Mouse (Mus musculus) limb, embryonic 10.5 days (tissue): ENCODE measurements at regions not wholly inside any gene's neighbourhood (a gene's known extent, or its start where the extent isn't known, plus 50 kb on each side); places are given as distances from the start of the nearest gene placed in this dataset.

Source experiments
- DNase-seq: peaks from one replicate; pipeline ENCODE4 v3.0.0-alpha.2; 2017; ENCODE audit warnings: low spot score
- H3K27ac ChIP-seq: fragments of 300-500 bp; sonication (generic); 2 replicates; pipeline ENCODE4 v1.5.1; 2016; ENCODE audit warnings: mild to moderate bottlenecking
- H3K27me3 ChIP-seq: fragments of 300-500 bp; sonication (generic); 2 replicates; pipeline ENCODE4 v1.6.1; 2016; ENCODE audit warnings: low read depth, mild to moderate bottlenecking; ENCODE audit not compliant: poor library complexity, severe bottlenecking
- H3K36me3 ChIP-seq: fragments of 300-500 bp; sonication (generic); 2 replicates; pipeline ENCODE4 v1.6.1; 2016; ENCODE audit warnings: mild to moderate bottlenecking, moderate library complexity
- H3K4me1 ChIP-seq: fragments of 300-500 bp; sonication (generic); 2 replicates; pipeline ENCODE4 v1.6.1; 2016
- H3K4me3 ChIP-seq: fragments of 300-500 bp; sonication (generic); 2 replicates; pipeline ENCODE4 v1.5.1; 2016; ENCODE audit warnings: mild to moderate bottlenecking, moderate library complexity
- H3K9me3 ChIP-seq: fragments of 300-500 bp; sonication (generic); replicated peaks from 2 replicates; pipeline ENCODE4 v1.6.1; 2016; ENCODE audit warnings: mild to moderate bottlenecking
- WGBS: fragments of 180-500 bp; shearing (Covaris S2); methylation state at CpG from one replicate; pipeline ENCODE4 v1.1.7; 2016; 5-methylcytosine and 5-hydroxymethylcytosine counted together

GRCm38 (mm10) chr9:49913677-49914076, 115.0 kb upstream of the Ncam1 start:
- WGBS: 86% methylated on average over 4 of the region's 4 CpGs

GRCm38 (mm10) chr9:49912306-49912705, 113.6 kb upstream of the Ncam1 start:
- WGBS: 82% methylated on average over 1 of the region's 1 CpGs
- Histone ChIP-seq H3K9me3 (no peaks in the 10 kb centered on the region), H3K4me1 (peaks cover 9% of the 10 kb centered on the region), H3K27me3 (no peaks in the 10 kb centered on the region), H3K4me3 (no peak overlapping the region), H3K27ac (no peak overlapping the region), H3K36me3 (no peaks in the 10 kb centered on the region)
- no peak for DNase-seq

More at GRCm38 (mm10) chr9:49913677-49914076, 115.0 kb upstream of the Ncam1 start:
- H3K36me3 ChIP-seq: no peaks in the 10 kb centered on the region
- no peak overlapping the region for H3K4me3 ChIP-seq
- H3K27ac ChIP-seq: no peak overlapping the region
- no peak for DNase-seq
- no peaks in the 10 kb centered on the region for H3K9me3 ChIP-seq
- peaks cover 6% of the 10 kb centered on the region; the same call in 1 of the 2 replicates for H3K4me1 ChIP-seq
- no peaks in the 10 kb centered on the region for H3K27me3 ChIP-seq

GRCm38 (mm10) chr9:49906306-49906705, 107.6 kb upstream of the Ncam1 start:
- H3K36me3 ChIP-seq: no peaks in the 10 kb centered on the region
- H3K4me1 ChIP-seq: peaks cover 3% of the 10 kb centered on the region; the same call in 1 of the 2 replicates
- no peaks in the 10 kb centered on the region for H3K27me3 ChIP-seq
- no peak overlapping the region for H3K27ac ChIP-seq
- DNase-seq: no peak
- H3K4me3 ChIP-seq: no peak overlapping the region
- 73% methylated on average over 4 of the region's 4 CpGs for WGBS
- no peaks in the 10 kb centered on the region for H3K9me3 ChIP-seq

- no peak for DNase-seq
- H3K36me3 ChIP-seq: no peaks in the 10 kb centered on the region
- peaks cover 3% of the 10 kb centered on the region; the same call in 1 of the 2 replicates for H3K4me1 ChIP-seq
- no peaks in the 10 kb centered on the region for H3K27me3 ChIP-seq
- H3K9me3 ChIP-seq: no peaks in the 10 kb centered on the region
- H3K4me3 ChIP-seq: no peak overlapping the region
- 91% methylated on average over 4 of the region's 4 CpGs for whole genome bisulfite sequencing
- no peak overlapping the region for H3K27ac ChIP-seq
Observed at GRCm38 (mm10) chr9:49905703-49906102, 107.0 kb upstream of the Ncam1 start.

- Histone ChIP-seq H3K4me3 (no peak overlapping the region), H3K9me3 (no peaks in the 10 kb centered on the region), H3K36me3 (no peaks in the 10 kb centered on the region), H3K27ac (no peak overlapping the region), H3K4me1 (no peaks in the 10 kb centered on the region), H3K27me3 (no peaks in the 10 kb centered on the region)
- no peak for DNase-seq
- 89% methylated on average over 5 of the region's 5 CpGs for WGBS
Observed at GRCm38 (mm10) chr9:49898947-49899346, 100.2 kb upstream of the Ncam1 start.

- 69% methylated on average over 12 of the region's 12 CpGs for WGBS
- Histone ChIP-seq H3K27ac (no peak overlapping the region), H3K27me3 (no peaks in the 10 kb centered on the region), H3K36me3 (no peaks in the 10 kb centered on the region), H3K4me3 (no peak overlapping the region), H3K9me3 (no peaks in the 10 kb centered on the region), H3K4me1 (peaks cover 7% of the 10 kb centered on the region)
- no peak for DNase-seq
Observed at GRCm38 (mm10) chr9:49884516-49885343, 86.0 kb upstream of the Ncam1 start.

- Histone ChIP-seq H3K4me3 (no peak overlapping the region), H3K27me3 (no peaks in the 10 kb centered on the region), H3K36me3 (no peaks in the 10 kb centered on the region), H3K4me1 (peaks cover 4% of the 10 kb centered on the region), H3K27ac (no peak overlapping the region), H3K9me3 (no peaks in the 10 kb centered on the region)
- peak; percentile 34 for DNase-seq
- 17% methylated on average over 3 of the region's 3 CpGs for WGBS
Observed at GRCm38 (mm10) chr9:49879361-49880128, 80.8 kb upstream of the Ncam1 start.

GRCm38 (mm10) chr9:49874881-49875280, 76.2 kb upstream of the Ncam1 start:
- WGBS: 91% methylated on average over 2 of the region's 2 CpGs
- Histone ChIP-seq H3K36me3 (no peaks in the 10 kb centered on the region), H3K4me1 (peaks cover 18% of the 10 kb centered on the region), H3K9me3 (no peaks in the 10 kb centered on the region), H3K27ac (no peak overlapping the region), H3K4me3 (no peak overlapping the region), H3K27me3 (no peaks in the 10 kb centered on the region)
- no peak for DNase-seq

GRCm38 (mm10) chr9:49873550-49873949, 74.8 kb upstream of the Ncam1 start:
- no peaks in the 10 kb centered on the region for H3K9me3 ChIP-seq
- H3K36me3 ChIP-seq: no peaks in the 10 kb centered on the region
- WGBS: 4% methylated on average over 3 of the region's 3 CpGs
- peak overlapping the region; percentile 83 for H3K27ac ChIP-seq
- peak; percentile 61 for DNase-seq
- H3K4me1 ChIP-seq: peaks cover 15% of the 10 kb centered on the region
- no peaks in the 10 kb centered on the region for H3K27me3 ChIP-seq
- H3K4me3 ChIP-seq: peak overlapping the region; percentile 47

- no peak for DNase-seq
- 91% methylated on average over 3 of the region's 3 CpGs for WGBS
- no peak overlapping the region for H3K4me3 ChIP-seq
- H3K9me3 ChIP-seq: no peaks in the 10 kb centered on the region
- H3K27ac ChIP-seq: no peak overlapping the region
- no peaks in the 10 kb centered on the region for H3K36me3 ChIP-seq
- H3K27me3 ChIP-seq: no peaks in the 10 kb centered on the region
- H3K4me1 ChIP-seq: peaks cover 16% of the 10 kb centered on the region
Observed at GRCm38 (mm10) chr9:49851522-49851921, 52.8 kb upstream of the Ncam1 start.

GRCm38 (mm10) chr9:49849442-49849841, 50.7 kb upstream of the Ncam1 start:
- peak overlapping the region; percentile 56; the same call in 1 of the 2 replicates for H3K27ac ChIP-seq

GRCm38 (mm10) chr9:49848943-49849342, 50.2 kb upstream of the Ncam1 start:
- peaks cover 16% of the 10 kb centered on the region for H3K4me1 ChIP-seq
- WGBS: 8% methylated on average over 6 of the region's 6 CpGs
- DNase-seq: no peak
- H3K36me3 ChIP-seq: no peaks in the 10 kb centered on the region
- H3K9me3 ChIP-seq: no peaks in the 10 kb centered on the region
- no peak overlapping the region for H3K4me3 ChIP-seq
- H3K27ac ChIP-seq: peak overlapping the region; percentile 56; the same call in 1 of the 2 replicates
- H3K27me3 ChIP-seq: no peaks in the 10 kb centered on the region

More at GRCm38 (mm10) chr9:49849442-49849841, 50.7 kb upstream of the Ncam1 start:
- Histone ChIP-seq H3K4me1 (peaks cover 16% of the 10 kb centered on the region), H3K4me3 (no peak overlapping the region), H3K9me3 (no peaks in the 10 kb centered on the region), H3K36me3 (no peaks in the 10 kb centered on the region), H3K27me3 (no peaks in the 10 kb centered on the region)
- no peak for DNase-seq
- WGBS: 45% methylated on average over 2 of the region's 2 CpGs
